Mouse (Mus musculus) splenic B cell, adult 2 months (primary cell): ENCODE measurements at regions not wholly inside any gene's neighbourhood (a gene's known extent, or its start where the extent isn't known, plus 50 kb on each side); places are given as distances from the start of the nearest gene placed in this dataset.

ENCODE experiments used
- DNase-seq: peaks from one replicate; pipeline ENCODE4 v3.0.0-alpha.2; 2011; ENCODE audit warnings: low read depth, low spot score
- H3K27me3 ChIP-seq: 2 replicates; pipeline ENCODE4 v1.6.1; 2012; ENCODE audit warnings: mild to moderate bottlenecking, low read length, moderate library complexity, mixed read lengths; ENCODE audit not compliant: control insufficient read depth, poor library complexity, insufficient read depth, severe bottlenecking
- H3K36me3 ChIP-seq: 2 replicates; pipeline ENCODE4 v1.6.1; 2012; ENCODE audit warnings: mild to moderate bottlenecking, low read length, moderate library complexity, mixed read lengths; ENCODE audit not compliant: control insufficient read depth, poor library complexity, insufficient read depth, severe bottlenecking

- Histone ChIP-seq H3K36me3 (no peaks in the 10 kb centered on the region), H3K27me3 (no peaks in the 10 kb centered on the region)
- no peak for DNase-seq
These were observed 233.3 kb upstream of the Ankrd55 start for GRCm38 (mm10) chr13:112054879-112055371.

GRCm38 (mm10) chr13:112058218-112058617, 230.0 kb upstream of the Ankrd55 start:
- no peak for DNase-seq
- Histone ChIP-seq H3K27me3 (no peaks in the 10 kb centered on the region), H3K36me3 (no peaks in the 10 kb centered on the region)

- no peaks in the 10 kb centered on the region for H3K36me3 ChIP-seq
- no peak for DNase-seq
- no peaks in the 10 kb centered on the region for H3K27me3 ChIP-seq
These were observed 229.5 kb upstream of the Ankrd55 start for GRCm38 (mm10) chr13:112058771-112059170.

GRCm38 (mm10) chr13:112062024-112062423, 226.2 kb upstream of the Ankrd55 start:
- Histone ChIP-seq H3K36me3 (no peaks in the 10 kb centered on the region), H3K27me3 (no peaks in the 10 kb centered on the region)
- DNase-seq: peak; percentile 51

GRCm38 (mm10) chr13:112063409-112064111, 224.7 kb upstream of the Ankrd55 start:
- DNase-seq: peak; percentile 66
- H3K27me3 ChIP-seq: no peaks in the 10 kb centered on the region

GRCm38 (mm10) chr13:112064681-112065080, 223.6 kb upstream of the Ankrd55 start:
- H3K36me3 ChIP-seq: no peaks in the 10 kb centered on the region
- no peaks in the 10 kb centered on the region for H3K27me3 ChIP-seq
- DNase-seq: no peak

More at GRCm38 (mm10) chr13:112063409-112064111, 224.7 kb upstream of the Ankrd55 start:
- no peaks in the 10 kb centered on the region for H3K36me3 ChIP-seq

- no peaks in the 10 kb centered on the region for H3K27me3 ChIP-seq
- H3K36me3 ChIP-seq: no peaks in the 10 kb centered on the region
- DNase-seq: no peak
These were observed 221.0 kb upstream of the Ankrd55 start for GRCm38 (mm10) chr13:112067066-112067847.

GRCm38 (mm10) chr13:112070757-112071156, 217.5 kb upstream of the Ankrd55 start:
- Histone ChIP-seq H3K27me3 (no peaks in the 10 kb centered on the region), H3K36me3 (no peaks in the 10 kb centered on the region)

GRCm38 (mm10) chr13:112071209-112071955, 216.9 kb upstream of the Ankrd55 start:
- H3K27me3 ChIP-seq: no peaks in the 10 kb centered on the region
- no peaks in the 10 kb centered on the region for H3K36me3 ChIP-seq
- DNase-seq: no peak

More at GRCm38 (mm10) chr13:112070757-112071156, 217.5 kb upstream of the Ankrd55 start:
- DNase-seq: no peak

GRCm38 (mm10) chr13:112071956-112072314, 216.3 kb upstream of the Ankrd55 start:
- no peak for DNase-seq
- H3K36me3 ChIP-seq: no peaks in the 10 kb centered on the region
- H3K27me3 ChIP-seq: no peaks in the 10 kb centered on the region

GRCm38 (mm10) chr13:112073519-112074406, 214.5 kb upstream of the Ankrd55 start:
- DNase-seq: no peak
- no peaks in the 10 kb centered on the region for H3K27me3 ChIP-seq
- H3K36me3 ChIP-seq: no peaks in the 10 kb centered on the region

GRCm38 (mm10) chr13:112075847-112076479, 212.3 kb upstream of the Ankrd55 start:
- DNase-seq: no peak
- Histone ChIP-seq H3K27me3 (no peaks in the 10 kb centered on the region), H3K36me3 (no peaks in the 10 kb centered on the region)

GRCm38 (mm10) chr13:112078088-112078487, 210.2 kb upstream of the Ankrd55 start:
- DNase-seq: no peak
- Histone ChIP-seq H3K27me3 (no peaks in the 10 kb centered on the region), H3K36me3 (no peaks in the 10 kb centered on the region)

GRCm38 (mm10) chr13:112081935-112082334, 206.3 kb upstream of the Ankrd55 start:
- no peaks in the 10 kb centered on the region for H3K27me3 ChIP-seq
- no peaks in the 10 kb centered on the region for H3K36me3 ChIP-seq
- no peak for DNase-seq
